Mouse (Mus musculus): ENCODE measurements around the gene Lactb. TPM values are rescaled to one million over a fixed set of nuclear protein-coding genes. Genes with fewer than 3 reads are reported as not detected.

Lactb gene
- polyA plus RNA-seq, 1 experiment from 2014 or later = 8.5 TPM

DNA sequence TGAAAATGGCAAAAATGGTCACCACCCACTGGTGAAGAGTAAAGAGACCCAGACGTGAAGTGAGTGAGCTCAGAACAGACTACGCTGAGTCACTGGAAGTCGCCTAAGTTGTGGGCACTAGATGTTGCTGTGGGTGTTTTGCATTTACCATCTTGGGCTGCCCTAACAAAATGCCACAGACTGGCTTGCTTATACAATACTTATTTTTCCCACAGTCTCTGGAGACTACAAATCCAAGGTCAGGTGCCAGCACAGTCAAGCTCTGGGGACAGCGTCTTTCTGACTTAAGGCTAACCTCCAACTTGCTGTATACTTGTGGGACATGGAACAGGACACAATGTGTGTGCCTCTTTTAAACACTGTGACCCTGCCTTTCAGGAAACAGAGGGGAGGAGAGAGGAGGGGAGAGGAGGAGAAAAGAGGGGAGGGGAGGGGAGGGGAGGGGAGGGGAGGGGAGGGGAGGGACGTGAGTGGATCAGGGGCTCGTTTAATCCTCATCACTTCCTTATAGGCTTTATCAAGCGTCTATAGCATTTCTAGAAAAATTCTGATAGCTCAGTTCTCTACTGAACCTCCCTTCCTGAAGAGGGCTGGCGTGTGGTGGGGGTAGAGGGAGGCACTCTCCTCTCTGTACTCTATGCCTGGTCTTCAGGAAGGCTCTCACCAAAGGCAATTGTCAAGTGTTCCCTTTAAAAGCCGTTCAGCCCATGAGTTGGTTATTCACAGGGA, 15.9 kb upstream of the Lactb start:
- Histone ChIP-seq H3K36me3 (ENCODE audit: control insufficient read depth, insufficient read depth, low read length) (no peaks in the 10 kb centered on the region), H3K27ac (replicated peaks in 1 of 2; ENCODE audit: control insufficient read depth in 1 of 2, insufficient read depth in 1 of 2, low read depth in 2 of 2, low read length in 2 of 2) (no peak overlapping the region), H3K9ac (ENCODE audit: low read length) (no peak overlapping the region), H3K4me3 (ENCODE audit: control insufficient read depth in 1 of 2, insufficient read depth in 1 of 2, low read depth in 1 of 2, low read length in 2 of 2) (no peak overlapping the region), H3K9me3 (ENCODE audit: control insufficient read depth, low read length) (no peaks in the 10 kb centered on the region), H3K4me1 (ENCODE audit: control insufficient read depth in 2 of 2, insufficient read depth in 2 of 2, low read length in 2 of 2) (peaks cover 28 to 36% of the 10 kb centered on the region in 2 experiments), H3K27me3 (ENCODE audit: control insufficient read depth, insufficient read depth, low read length) (no peaks in the 10 kb centered on the region), H3K4me2 (ENCODE audit: low read length) (peak overlapping the region; percentile 26; the same call in 1 of the 2 replicates)
- 55% methylated on average over 9 of the region's 9 CpGs for WGBS
- ATAC-seq (ENCODE audit: insufficient number of reproducible peaks, insufficient read depth, low FRiP score, low read depth) = no peak

DNA sequence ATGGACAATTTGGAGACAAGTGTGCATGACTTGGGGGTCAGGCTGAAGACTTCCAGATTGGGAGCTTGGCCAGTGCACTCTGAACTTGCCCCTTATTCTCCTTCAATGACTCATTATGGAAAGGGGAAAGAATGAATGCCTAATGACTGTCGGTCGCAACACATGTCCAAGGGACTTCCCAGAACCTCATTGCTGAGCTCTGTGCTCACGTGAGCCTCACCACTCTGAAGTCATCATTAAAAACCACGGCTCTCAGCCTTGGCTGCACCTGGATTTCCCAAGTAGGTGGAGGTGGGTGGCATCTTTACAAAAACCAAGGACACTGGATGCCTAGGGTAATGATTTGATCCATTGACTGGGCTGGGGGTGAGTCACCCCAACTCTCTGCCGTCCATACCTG, 14.8 kb upstream of the Lactb start:
- 95% methylated on average over 5 of the region's 5 CpGs for WGBS
- Histone ChIP-seq H3K4me1 (ENCODE audit: control insufficient read depth in 2 of 2, insufficient read depth in 2 of 2, low read length in 2 of 2) (peaks cover 30 to 36% of the 10 kb centered on the region in 2 experiments), H3K4me2 (ENCODE audit: low read length) (no peak overlapping the region), H3K27me3 (ENCODE audit: control insufficient read depth, insufficient read depth, low read length) (no peaks in the 10 kb centered on the region), H3K27ac (replicated peaks in 1 of 2; ENCODE audit: control insufficient read depth in 1 of 2, insufficient read depth in 1 of 2, low read depth in 2 of 2, low read length in 2 of 2) (no peak overlapping the region), H3K36me3 (ENCODE audit: control insufficient read depth, insufficient read depth, low read length) (no peaks in the 10 kb centered on the region), H3K9ac (ENCODE audit: low read length) (no peak overlapping the region), H3K4me3 (ENCODE audit: control insufficient read depth in 1 of 2, insufficient read depth in 1 of 2, low read depth in 1 of 2, low read length in 2 of 2) (no peak overlapping the region), H3K9me3 (ENCODE audit: control insufficient read depth, low read length) (no peaks in the 10 kb centered on the region)
- ATAC-seq (ENCODE audit: insufficient number of reproducible peaks, insufficient read depth, low FRiP score, low read depth) = no peak

DNA sequence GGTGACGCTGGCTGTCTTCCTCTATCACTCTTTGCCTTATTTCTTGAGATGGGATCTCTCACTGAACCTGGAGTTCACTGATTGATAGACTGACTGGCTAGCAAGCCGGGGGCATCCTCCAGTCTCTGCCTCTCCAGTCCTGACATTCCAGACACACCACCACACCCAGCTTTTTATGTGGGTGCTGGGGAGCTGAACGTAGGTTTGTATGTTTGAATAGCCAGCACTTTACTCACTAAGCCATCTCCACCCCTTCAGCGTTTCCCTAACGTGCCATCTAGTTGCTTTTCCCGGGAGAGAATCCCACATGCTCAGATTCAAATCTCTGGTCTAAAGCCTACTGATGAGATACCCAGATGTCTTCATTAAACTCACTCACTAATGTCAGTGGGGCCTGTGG, 14.3 kb upstream of the Lactb start:
- no peak overlapping the region for H3K4me3 ChIP-seq (ENCODE audit: control insufficient read depth in 1 of 2, insufficient read depth in 1 of 2, low read depth in 1 of 2, low read length in 2 of 2)
- peak overlapping the region in 1 of 2 experiments; percentile 51; a peak in 1 of 4 replicates for H3K27ac ChIP-seq (replicated peaks in 1 of 2; ENCODE audit: control insufficient read depth in 1 of 2, insufficient read depth in 1 of 2, low read depth in 2 of 2, low read length in 2 of 2)

DNA sequence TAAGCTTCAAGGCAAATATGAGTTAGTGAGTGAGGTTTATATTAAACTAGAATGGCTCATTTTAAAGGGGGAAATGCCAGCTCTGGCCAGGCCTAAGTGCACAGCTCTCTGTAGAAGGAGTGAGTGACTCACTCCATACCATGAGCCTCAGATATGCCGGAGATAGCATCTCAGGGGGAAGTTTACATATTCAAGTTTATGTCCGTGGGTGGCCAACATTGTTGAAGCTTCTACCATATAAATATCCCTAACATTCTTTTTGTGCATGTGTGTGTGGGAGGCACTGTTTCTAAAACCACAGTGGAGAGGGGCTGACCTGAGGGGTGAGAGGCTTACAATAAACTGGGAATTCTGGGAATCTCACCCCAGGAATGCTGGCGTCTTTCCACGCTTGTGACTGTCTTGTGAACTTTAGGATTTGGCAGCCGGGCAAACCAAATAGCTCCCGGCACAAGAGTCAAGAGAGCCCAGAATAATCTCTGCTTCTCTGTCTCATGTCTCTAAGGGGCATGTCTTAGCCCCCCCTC, 13.7 kb upstream of the Lactb start:
- H3K4me2 ChIP-seq (ENCODE audit: low read length) = no peak overlapping the region
- H3K9me3 ChIP-seq (ENCODE audit: control insufficient read depth, low read length) = no peaks in the 10 kb centered on the region
- H3K4me3 ChIP-seq (ENCODE audit: control insufficient read depth in 1 of 2, insufficient read depth in 1 of 2, low read depth in 1 of 2, low read length in 2 of 2) = no peak overlapping the region
- peaks cover 30 to 36% of the 10 kb centered on the region in 2 experiments for H3K4me1 ChIP-seq (ENCODE audit: control insufficient read depth in 2 of 2, insufficient read depth in 2 of 2, low read length in 2 of 2)
- no peak for ATAC-seq (ENCODE audit: insufficient number of reproducible peaks, insufficient read depth, low FRiP score, low read depth)
- 9% methylated on average over 6 of the region's 6 CpGs for WGBS
- H3K36me3 ChIP-seq (ENCODE audit: control insufficient read depth, insufficient read depth, low read length) = no peaks in the 10 kb centered on the region
- H3K27ac ChIP-seq (replicated peaks in 1 of 2; ENCODE audit: control insufficient read depth in 1 of 2, insufficient read depth in 1 of 2, low read depth in 2 of 2, low read length in 2 of 2) = peak overlapping the region; percentile 51 to 54
- H3K9ac ChIP-seq (ENCODE audit: low read length) = no peak overlapping the region
- H3K27me3 ChIP-seq (ENCODE audit: control insufficient read depth, insufficient read depth, low read length) = no peaks in the 10 kb centered on the region

More for the DNA sequence above, 14.3 kb upstream of the Lactb start:
- H3K9me3 ChIP-seq (ENCODE audit: control insufficient read depth, low read length) = no peaks in the 10 kb centered on the region
- peaks cover 30 to 36% of the 10 kb centered on the region in 2 experiments for H3K4me1 ChIP-seq (ENCODE audit: control insufficient read depth in 2 of 2, insufficient read depth in 2 of 2, low read length in 2 of 2)
- 60% methylated on average over 6 of the region's 6 CpGs for WGBS
- H3K9ac ChIP-seq (ENCODE audit: low read length) = no peak overlapping the region
- ATAC-seq (ENCODE audit: insufficient number of reproducible peaks, insufficient read depth, low FRiP score, low read depth) = no peak
- no peaks in the 10 kb centered on the region for H3K36me3 ChIP-seq (ENCODE audit: control insufficient read depth, insufficient read depth, low read length)
- no peak overlapping the region for H3K4me2 ChIP-seq (ENCODE audit: low read length)
- H3K27me3 ChIP-seq (ENCODE audit: control insufficient read depth, insufficient read depth, low read length) = no peaks in the 10 kb centered on the region

DNA sequence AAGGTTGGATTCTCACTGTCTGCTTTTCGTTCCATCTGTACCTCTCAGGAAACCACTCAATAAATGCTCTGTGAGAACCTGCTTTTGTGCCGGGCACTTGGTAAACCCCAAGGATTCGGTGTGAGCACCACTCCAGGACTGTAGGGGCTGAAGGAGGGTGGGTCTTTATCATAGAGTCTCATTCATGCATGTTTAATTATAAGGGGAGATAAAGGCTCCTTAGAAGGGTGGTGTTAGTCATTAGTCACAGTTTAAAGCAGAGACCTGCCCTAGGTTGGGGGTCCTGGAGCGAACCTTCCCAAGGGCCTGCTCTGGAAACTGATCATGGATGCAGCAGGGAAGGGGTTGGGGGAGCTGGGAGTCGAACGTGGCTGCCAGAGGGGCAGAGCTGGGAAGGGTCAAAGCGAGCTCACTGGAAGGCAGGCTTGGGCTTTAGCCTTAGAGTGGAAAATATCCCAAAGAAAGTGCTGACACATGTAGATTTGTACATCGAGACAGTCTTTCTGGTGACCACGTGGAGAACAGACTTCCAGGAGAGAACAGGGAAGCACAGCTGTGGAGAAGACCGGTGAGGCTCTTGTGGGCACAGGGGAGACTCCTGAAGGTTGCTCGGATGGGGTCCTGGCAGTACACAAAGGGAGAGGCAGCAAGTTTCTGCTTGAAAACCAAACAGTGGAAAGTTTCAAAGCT, 13.1 kb upstream of the Lactb start:
- no peak for ATAC-seq (ENCODE audit: insufficient number of reproducible peaks, insufficient read depth, low FRiP score, low read depth)
- 54% methylated on average over 11 of the region's 11 CpGs for WGBS
- no peaks in the 10 kb centered on the region for H3K36me3 ChIP-seq (ENCODE audit: control insufficient read depth, insufficient read depth, low read length)
- peaks cover 30 to 36% of the 10 kb centered on the region in 2 experiments for H3K4me1 ChIP-seq (ENCODE audit: control insufficient read depth in 2 of 2, insufficient read depth in 2 of 2, low read length in 2 of 2)
- H3K4me3 ChIP-seq (ENCODE audit: control insufficient read depth in 1 of 2, insufficient read depth in 1 of 2, low read depth in 1 of 2, low read length in 2 of 2) = no peak overlapping the region
- no peak overlapping the region for H3K4me2 ChIP-seq (ENCODE audit: low read length)
- H3K9ac ChIP-seq (ENCODE audit: low read length) = no peak overlapping the region
- no peaks in the 10 kb centered on the region for H3K9me3 ChIP-seq (ENCODE audit: control insufficient read depth, low read length)
- H3K27me3 ChIP-seq (ENCODE audit: control insufficient read depth, insufficient read depth, low read length) = no peaks in the 10 kb centered on the region
- peak overlapping the region; percentile 51 to 54 for H3K27ac ChIP-seq (replicated peaks in 1 of 2; ENCODE audit: control insufficient read depth in 1 of 2, insufficient read depth in 1 of 2, low read depth in 2 of 2, low read length in 2 of 2)

DNA sequence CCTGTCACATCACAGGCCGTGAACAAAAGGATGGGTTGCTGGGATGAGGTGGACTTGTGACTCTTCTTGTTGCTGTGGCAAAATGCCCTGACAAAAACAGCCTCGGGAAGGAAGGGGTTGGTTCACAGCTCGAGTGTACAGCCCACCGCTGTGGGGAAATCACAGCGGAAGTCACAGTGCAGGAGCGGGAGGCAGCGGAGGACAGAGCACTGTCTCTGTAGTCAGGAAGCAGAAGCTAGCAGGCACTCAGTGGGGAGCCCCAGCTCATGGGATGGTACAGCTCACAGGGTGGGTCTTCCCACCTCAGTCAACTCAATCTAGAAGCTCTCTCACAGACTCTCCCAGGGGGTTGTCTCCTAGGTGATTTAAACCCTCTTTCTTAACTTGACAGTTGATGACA, 10.1 kb upstream of the Lactb start:
- WGBS = 70% methylated on average over 7 of the region's 7 CpGs
- Histone ChIP-seq H3K36me3 (ENCODE audit: control insufficient read depth, insufficient read depth, low read length) (no peaks in the 10 kb centered on the region), H3K4me2 (ENCODE audit: low read length) (no peak overlapping the region), H3K27ac (replicated peaks in 1 of 2; ENCODE audit: control insufficient read depth in 1 of 2, insufficient read depth in 1 of 2, low read depth in 2 of 2, low read length in 2 of 2) (no peak overlapping the region), H3K4me3 (ENCODE audit: control insufficient read depth in 1 of 2, insufficient read depth in 1 of 2, low read depth in 1 of 2, low read length in 2 of 2) (no peak overlapping the region), H3K4me1 (ENCODE audit: control insufficient read depth in 2 of 2, insufficient read depth in 2 of 2, low read length in 2 of 2) (peaks cover 21 to 22% of the 10 kb centered on the region in 2 experiments), H3K9ac (ENCODE audit: low read length) (no peak overlapping the region), H3K9me3 (ENCODE audit: control insufficient read depth, low read length) (no peaks in the 10 kb centered on the region), H3K27me3 (ENCODE audit: control insufficient read depth, insufficient read depth, low read length) (no peaks in the 10 kb centered on the region)
- no peak for ATAC-seq (ENCODE audit: insufficient number of reproducible peaks, insufficient read depth, low FRiP score, low read depth)

DNA sequence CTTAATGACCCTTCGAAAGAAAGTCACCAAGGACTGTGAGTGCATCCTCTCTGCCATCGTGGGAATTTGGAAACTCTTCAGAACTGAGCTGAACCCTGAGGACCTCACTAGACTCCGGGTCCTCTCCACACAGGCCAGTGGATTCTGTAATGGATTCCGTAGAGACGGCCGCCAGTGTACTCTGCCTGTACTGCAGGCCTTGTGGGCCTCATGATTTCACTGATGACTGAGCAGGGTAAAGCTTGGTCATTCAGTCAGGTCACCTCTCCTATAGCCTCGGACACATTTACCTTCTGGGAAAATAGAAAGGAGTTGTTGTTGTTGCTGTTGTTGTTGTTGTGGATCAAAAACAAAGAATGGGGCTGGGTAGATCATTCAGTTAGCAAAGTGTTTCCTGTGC, 6.8 kb upstream of the Lactb start:
- H3K27me3 ChIP-seq (ENCODE audit: control insufficient read depth, insufficient read depth, low read length) = no peaks in the 10 kb centered on the region
- H3K4me2 ChIP-seq (ENCODE audit: low read length) = no peak overlapping the region
- H3K9me3 ChIP-seq (ENCODE audit: control insufficient read depth, low read length) = no peaks in the 10 kb centered on the region
- no peak for ATAC-seq (ENCODE audit: insufficient number of reproducible peaks, insufficient read depth, low FRiP score, low read depth)
- no peaks in the 10 kb centered on the region for H3K36me3 ChIP-seq (ENCODE audit: control insufficient read depth, insufficient read depth, low read length)
- H3K9ac ChIP-seq (ENCODE audit: low read length) = no peak overlapping the region
- H3K4me1 ChIP-seq (ENCODE audit: control insufficient read depth in 2 of 2, insufficient read depth in 2 of 2, low read length in 2 of 2) = peaks cover 0 to 2% of the 10 kb centered on the region in 2 experiments; a peak in 1 of 4 replicates
- WGBS = 82% methylated on average over 7 of the region's 7 CpGs
- H3K27ac ChIP-seq (replicated peaks in 1 of 2; ENCODE audit: control insufficient read depth in 1 of 2, insufficient read depth in 1 of 2, low read depth in 2 of 2, low read length in 2 of 2) = no peak overlapping the region
- no peak overlapping the region for H3K4me3 ChIP-seq (ENCODE audit: control insufficient read depth in 1 of 2, insufficient read depth in 1 of 2, low read depth in 1 of 2, low read length in 2 of 2)

Measured in heart, embryonic 14.5 days (tissue).